Mouse (Mus musculus): Measurements from ENCODE around the gene Cd55.

GRCm38 (mm10) chr1:130462867-130463266 is 323 bp upstream of the Cd55 start:
- no peak for TF ChIP-seq GATA1 (IDR thresholded peaks at IDR 0.05; ENCODE audit: borderline replicate concordance, low read length)
- no peak for TF ChIP-seq CTCF (IDR thresholded peaks at IDR 0.05; ENCODE audit: low read depth, low read length)
- TF ChIP-seq POLR2AphosphoS5 (IDR thresholded peaks at IDR 0.05; ENCODE audit: insufficient replicate concordance, low read depth, low read length) = no peak
- no peak for TF ChIP-seq GATA2 (IDR thresholded peaks at IDR 0.05; ENCODE audit: borderline replicate concordance, low read depth, low read length)
- no peak for TF ChIP-seq TAL1 (conservative IDR thresholded peaks at IDR 0.05; ENCODE audit: low read depth, low read length)
